Mouse (Mus musculus) liver, embryonic 13.5 days (tissue): ENCODE data around the gene Fam228a. TPM values are rescaled to one million over a fixed set of nuclear protein-coding genes. Genes with fewer than 3 reads are reported as not detected.
"Not testable (repeated sequence)": the region's sequence is repeated elsewhere in the genome, so short reads cannot be mapped to it uniquely, and the experiment has no call there.

Experiments
- ATAC-seq: fragments of 200-750 bp; cut with Nextera tagmentation; 2 replicates; pipeline ENCODE4 v1.8.0; 2017; ENCODE audit warnings: low read depth, mild to moderate bottlenecking, moderate number of reproducible peaks, moderate library complexity
- DNase-seq: peaks from one replicate; pipeline ENCODE4 v3.0.0; 2022
- H3K27ac ChIP-seq: fragments of 300-500 bp; sonication (generic); 2 replicates; pipeline ENCODE4 v1.5.1; 2015; ENCODE audit warnings: moderate library complexity, mild to moderate bottlenecking, inconsistent platforms
- H3K27me3 ChIP-seq: fragments of 300-500 bp; sonication (generic); 2 replicates; pipeline ENCODE4 v1.6.1; 2015; ENCODE audit warnings: mild to moderate bottlenecking, inconsistent platforms
- H3K36me3 ChIP-seq: fragments of 300-500 bp; sonication (generic); 2 replicates; pipeline ENCODE4 v1.6.1; 2015; ENCODE audit warnings: mild to moderate bottlenecking, inconsistent platforms
- H3K4me1 ChIP-seq: fragments of 300-500 bp; sonication (generic); replicated peaks from 2 replicates; pipeline ENCODE4 v1.6.1; 2015; ENCODE audit warnings: inconsistent platforms
- H3K4me2 ChIP-seq: fragments of 300-500 bp; sonication (generic); 2 replicates; pipeline ENCODE4 v1.6.1; 2015; ENCODE audit warnings: inconsistent platforms, mild to moderate bottlenecking, moderate library complexity
- H3K4me3 ChIP-seq: fragments of 300-500 bp; sonication (generic); replicated peaks from 2 replicates; pipeline ENCODE4 v1.5.1; 2015; ENCODE audit warnings: mild to moderate bottlenecking, inconsistent platforms
- H3K9ac ChIP-seq: fragments of 300-500 bp; sonication (generic); 2 replicates; pipeline ENCODE4 v1.6.1; 2015; ENCODE audit warnings: mild to moderate bottlenecking, inconsistent platforms
- H3K9me3 ChIP-seq: fragments of 300-500 bp; sonication (generic); replicated peaks from 2 replicates; pipeline ENCODE4 v1.6.1; 2016; ENCODE audit warnings: inconsistent platforms
- WGBS: fragments of 180-500 bp; shearing (Covaris S2); methylation state at CpG from one replicate; pipeline ENCODE4 v1.1.7; 2015; ENCODE audit not compliant: insufficient replicate concordance; 5-methylcytosine and 5-hydroxymethylcytosine counted together
- polyA plus RNA-seq: library from polyadenylated mRNA; unstranded; fragments of >200 nt; fragmentation: Nextera tagmentation; extraction: Ambion mirVana; gene quantifications from 2 replicates; pipeline ENCODE4 v1.2.1, GENCODE M21; 2015

The Fam228a gene
- polyA plus RNA-seq: 0.05 TPM in 1 of 2 replicates, not detected in the other

DNA sequence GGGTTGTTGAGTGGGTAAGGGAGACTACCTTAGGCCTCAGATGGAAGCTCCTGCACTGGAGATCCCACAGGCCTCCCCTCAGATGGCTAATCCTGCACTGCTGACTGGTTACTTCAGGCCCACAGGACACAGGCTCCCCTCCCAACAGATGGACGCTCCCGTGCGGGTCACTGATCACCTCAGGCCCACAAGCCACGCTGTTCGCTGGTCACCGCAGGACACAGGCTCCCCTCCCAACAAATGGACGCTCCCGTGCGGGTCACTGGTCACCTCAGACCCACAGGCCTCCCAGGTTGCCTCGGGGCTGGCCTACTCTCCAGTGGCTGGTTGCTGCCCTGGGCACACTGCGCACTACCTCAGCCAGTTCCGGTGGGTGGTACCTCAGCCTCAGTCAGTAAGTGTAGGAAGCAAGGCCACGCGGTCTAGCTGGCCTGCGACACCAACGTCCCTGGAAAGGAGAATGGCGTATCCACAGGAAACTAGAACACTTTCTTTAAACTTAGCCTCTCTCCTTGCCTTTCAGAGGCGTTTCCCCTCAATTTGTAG, at the start of gene Fam228a:
Gene Fam228a, minus strand, starts transcription at position 400 of the 546 bp plus-strand sequence.
- WGBS: 84% methylated on average over 18 of the region's 18 CpGs
- no peak within 1 kb of the TSS for H3K4me3 ChIP-seq
- no peaks in the 10 kb centered on the region for H3K9me3 ChIP-seq

DNA sequence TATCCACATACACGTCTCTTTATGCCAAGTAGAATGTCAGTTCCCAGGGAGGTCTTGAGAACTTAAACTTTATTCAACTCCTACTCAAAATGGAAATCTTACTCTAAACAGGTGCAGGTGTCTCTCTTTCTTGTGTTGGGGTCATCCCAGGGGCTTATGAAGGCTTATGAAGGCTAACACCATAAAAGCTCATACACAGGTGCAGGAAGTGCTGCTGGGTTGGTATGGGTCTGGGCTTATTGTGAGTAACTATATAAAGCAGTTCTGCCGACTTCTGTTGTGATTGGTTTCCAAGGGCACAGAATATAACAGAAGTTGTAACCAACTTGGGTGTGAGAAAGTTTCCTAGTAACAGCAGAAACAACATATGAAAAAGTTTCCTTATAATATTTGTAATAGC, 46.2 kb upstream of the Fam228a start:
- Histone ChIP-seq H3K9me3 (no peaks in the 10 kb centered on the region), H3K27me3 (no peaks in the 10 kb centered on the region), H3K36me3 (no peaks in the 10 kb centered on the region), H3K27ac (no peak overlapping the region), H3K4me1 (no peaks in the 10 kb centered on the region), H3K4me3 (no peak overlapping the region), H3K4me2 (no peak overlapping the region), H3K9ac (no peak overlapping the region)
- no peak for DNase-seq
- 51% methylated on average over 2 of the region's 2 CpGs for WGBS
- ATAC-seq: no peak

More for the DNA sequence above, at the start of gene Fam228a:
- no peak within 1 kb of the TSS for H3K27ac ChIP-seq
- no peak within 1 kb of the TSS for H3K9ac ChIP-seq
- no peaks in the 10 kb centered on the region for H3K4me1 ChIP-seq
- DNase-seq: no peak
- H3K36me3 ChIP-seq: no peaks in the 10 kb centered on the region
- H3K27me3 ChIP-seq: no peaks in the 10 kb centered on the region
- H3K4me2 ChIP-seq: no peak within 1 kb of the TSS
- ATAC-seq: no peak

DNA sequence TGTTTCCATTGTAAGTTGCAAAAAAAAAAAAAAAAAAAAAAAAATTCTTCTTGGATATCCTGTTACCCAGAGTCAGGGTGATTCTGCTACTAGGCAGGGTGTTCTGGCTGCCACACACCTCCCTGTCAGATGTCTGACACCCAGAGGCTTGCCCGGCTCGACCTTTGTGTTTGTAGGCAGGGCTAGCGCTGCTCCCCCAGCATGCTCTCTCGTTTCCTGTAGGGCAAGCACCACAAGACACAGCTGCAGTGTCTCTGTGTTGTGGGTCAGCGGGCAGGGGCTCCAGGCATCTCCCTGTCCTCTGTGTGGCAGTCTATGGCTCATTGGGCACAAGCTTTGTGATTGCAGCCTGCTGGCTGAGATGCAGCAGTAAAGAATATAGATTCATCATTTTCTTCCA, 45.4 kb upstream of the Fam228a start:
- no peaks in the 10 kb centered on the region for H3K9me3 ChIP-seq
- no peaks in the 10 kb centered on the region for H3K36me3 ChIP-seq
- DNase-seq (no peak), ATAC-seq (no peak)
- H3K4me3 ChIP-seq: no peak overlapping the region
- H3K9ac ChIP-seq: no peak overlapping the region
- 60% methylated on average over 5 of the region's 5 CpGs for WGBS
- H3K27me3 ChIP-seq: no peaks in the 10 kb centered on the region
- no peak overlapping the region for H3K4me2 ChIP-seq
- H3K27ac ChIP-seq: no peak overlapping the region
- H3K4me1 ChIP-seq: 0 out of 2 replicates have a peak, but pooled peaks cover under 1% of the 10 kb centered on the region

DNA sequence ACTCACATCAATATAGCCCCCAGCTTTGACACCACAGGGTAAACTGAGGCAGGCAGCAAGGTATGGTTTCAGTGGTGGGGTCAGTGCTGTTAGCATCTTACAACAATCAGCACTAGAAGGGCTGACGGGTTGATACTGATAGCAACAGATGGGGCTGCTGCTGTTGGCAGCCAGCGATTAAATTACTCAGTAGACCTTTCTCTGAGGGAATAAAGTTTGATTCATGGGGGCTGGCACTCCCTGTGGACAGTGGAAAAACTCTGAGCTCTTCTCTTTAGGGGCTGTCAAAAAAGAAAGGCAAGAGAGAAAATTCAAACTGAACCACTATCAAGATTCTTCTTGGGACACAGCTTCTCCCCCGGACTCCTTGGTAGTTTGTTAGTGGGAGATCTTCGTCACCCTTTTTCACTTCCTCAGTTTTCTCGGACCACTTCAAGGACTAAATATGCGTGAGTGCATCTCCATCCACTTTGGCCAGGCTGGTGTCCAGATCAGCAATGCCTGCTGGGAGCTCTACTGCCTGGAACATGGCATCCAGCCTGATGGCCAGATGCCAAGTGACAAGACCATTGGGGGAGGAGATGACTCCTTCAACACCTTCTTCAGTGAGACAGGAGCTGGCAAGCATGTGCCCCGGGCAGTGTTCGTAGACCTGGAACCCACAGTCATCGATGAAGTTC, 43.6 kb upstream of the Fam228a start:
- WGBS: 74% methylated on average over 9 of the region's 9 CpGs
- ATAC-seq: not testable (repeated sequence)

DNA sequence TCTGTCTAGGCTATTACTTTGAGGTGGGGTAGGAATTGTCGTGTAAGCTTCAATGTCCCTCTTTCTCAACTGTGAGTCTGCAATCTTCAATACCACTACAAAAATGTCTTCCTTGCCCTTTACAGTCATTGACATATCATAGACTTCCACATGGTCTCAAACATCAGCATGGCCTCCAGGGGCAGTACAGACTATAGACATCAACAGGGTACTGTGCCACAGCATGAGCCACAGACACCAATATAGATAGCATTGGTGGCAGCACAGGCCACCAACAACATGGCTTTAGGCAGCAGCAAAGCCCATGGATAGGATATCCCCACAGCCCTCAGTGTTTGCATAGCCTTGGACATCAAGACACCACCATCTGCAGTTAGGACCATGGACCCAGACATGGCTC, 43.0 kb upstream of the Fam228a start:
- no peaks in the 10 kb centered on the region for H3K27me3 ChIP-seq
- H3K9ac ChIP-seq: no peak overlapping the region
- no peak overlapping the region for H3K27ac ChIP-seq
- ATAC-seq (peak; percentile 43; the same call in 1 of the 2 replicates), DNase-seq (no peak)
- no peak overlapping the region for H3K4me3 ChIP-seq
- H3K4me1 ChIP-seq: 0 out of 2 replicates have a peak, but pooled peaks cover 3% of the 10 kb centered on the region
- no peaks in the 10 kb centered on the region for H3K9me3 ChIP-seq
- no peak overlapping the region for H3K4me2 ChIP-seq
- no peaks in the 10 kb centered on the region for H3K36me3 ChIP-seq
- WGBS: 59% methylated on average over 1 of the region's 1 CpGs

More for the DNA sequence above, 43.6 kb upstream of the Fam228a start:
- H3K9me3 ChIP-seq, H3K36me3 ChIP-seq, H3K4me3 ChIP-seq, H3K9ac ChIP-seq, H3K4me2 ChIP-seq, H3K27me3 ChIP-seq, DNase-seq, H3K4me1 ChIP-seq, H3K27ac ChIP-seq: not testable (repeated sequence)

DNA sequence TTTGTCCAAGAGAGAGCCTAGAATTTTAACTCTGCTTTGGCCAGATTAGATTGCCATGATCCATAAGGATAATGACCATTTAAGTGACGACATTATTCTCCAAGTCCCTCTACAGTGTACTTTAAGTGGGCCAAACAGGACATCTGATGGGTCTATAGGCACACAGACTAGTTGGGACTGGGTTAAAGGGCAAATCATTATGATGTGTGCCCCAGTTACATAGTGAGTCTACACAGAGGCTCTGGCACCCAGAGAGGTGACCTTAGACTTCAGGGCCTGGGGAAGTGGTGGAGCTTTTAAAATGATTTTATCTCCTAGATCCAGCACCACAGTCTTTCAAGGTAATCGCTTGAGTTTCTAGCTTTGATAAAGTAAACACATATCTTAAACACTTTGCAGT, 42.0 kb upstream of the Fam228a start:
- H3K4me1 ChIP-seq: peaks cover 11% of the 10 kb centered on the region
- DNase-seq: no peak

DNA sequence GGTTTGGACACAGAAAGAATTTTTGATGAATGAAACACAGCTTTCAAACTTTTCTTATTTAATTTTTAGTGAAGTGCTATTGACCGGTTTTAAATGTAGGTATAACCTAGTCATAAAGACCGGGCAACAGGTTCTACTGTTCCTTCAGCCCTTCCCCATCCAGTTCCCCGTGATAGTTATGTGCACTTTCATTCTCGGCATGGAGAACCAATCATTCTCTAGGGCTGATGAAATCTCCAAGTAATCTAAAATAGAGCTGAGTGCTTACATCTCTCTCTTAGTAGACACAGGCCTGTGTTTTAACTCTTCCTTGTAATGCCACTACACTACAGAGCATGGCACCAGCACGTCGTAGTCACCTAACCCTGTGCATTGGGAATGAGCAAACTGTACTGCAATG, 39.5 kb upstream of the Fam228a start:
- ATAC-seq: no peak
- no peaks in the 10 kb centered on the region for H3K36me3 ChIP-seq
- H3K9me3 ChIP-seq: no peaks in the 10 kb centered on the region
- no peak overlapping the region for H3K9ac ChIP-seq
- H3K4me1 ChIP-seq: peaks cover 18% of the 10 kb centered on the region
- H3K4me2 ChIP-seq: no peak overlapping the region
- H3K4me3 ChIP-seq: no peak overlapping the region
- H3K27me3 ChIP-seq: no peaks in the 10 kb centered on the region
- DNase-seq: no peak
- 80% methylated on average over 6 of the region's 6 CpGs for WGBS
- no peak overlapping the region for H3K27ac ChIP-seq

More for the DNA sequence above, 42.0 kb upstream of the Fam228a start:
- H3K9me3 ChIP-seq: no peaks in the 10 kb centered on the region
- 46% methylated on average over 2 of the region's 2 CpGs for WGBS
- no peaks in the 10 kb centered on the region for H3K36me3 ChIP-seq
- no peak overlapping the region for H3K9ac ChIP-seq
- H3K27ac ChIP-seq: no peak overlapping the region
- no peak overlapping the region for H3K4me2 ChIP-seq
- no peak overlapping the region for H3K4me3 ChIP-seq
- no peak for ATAC-seq
- H3K27me3 ChIP-seq: no peaks in the 10 kb centered on the region

DNA sequence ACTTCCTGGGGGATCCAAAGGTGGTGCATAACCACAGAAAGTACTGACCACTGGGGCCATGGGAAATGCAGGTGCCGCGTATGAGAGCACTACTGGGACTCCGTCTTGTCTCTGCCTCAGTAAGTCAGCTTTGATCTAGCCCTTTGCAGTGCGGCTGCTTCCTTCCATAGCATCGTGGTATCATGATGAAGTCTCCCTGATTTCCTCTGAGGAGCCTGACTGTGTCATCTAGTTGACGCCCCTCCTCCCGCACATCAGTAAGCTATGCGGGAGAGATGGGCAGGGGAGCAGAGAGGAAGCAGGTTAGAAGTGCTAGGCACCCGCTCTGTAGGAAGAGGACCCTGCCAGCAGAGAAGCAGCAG, 37.3 kb upstream of the Fam228a start:
- Histone ChIP-seq H3K4me3 (no peak overlapping the region; the same call in 1 of the 2 replicates), H3K27me3 (no peaks in the 10 kb centered on the region), H3K4me2 (peak overlapping the region; percentile 49), H3K36me3 (no peaks in the 10 kb centered on the region), H3K27ac (peak overlapping the region; percentile 73), H3K9ac (peak overlapping the region; percentile 26; the same call in 1 of the 2 replicates), H3K9me3 (no peaks in the 10 kb centered on the region), H3K4me1 (peaks cover 18% of the 10 kb centered on the region)
- DNase-seq: no peak
- ATAC-seq: peak; percentile 56
- WGBS: 29% methylated on average over 9 of the region's 9 CpGs

DNA sequence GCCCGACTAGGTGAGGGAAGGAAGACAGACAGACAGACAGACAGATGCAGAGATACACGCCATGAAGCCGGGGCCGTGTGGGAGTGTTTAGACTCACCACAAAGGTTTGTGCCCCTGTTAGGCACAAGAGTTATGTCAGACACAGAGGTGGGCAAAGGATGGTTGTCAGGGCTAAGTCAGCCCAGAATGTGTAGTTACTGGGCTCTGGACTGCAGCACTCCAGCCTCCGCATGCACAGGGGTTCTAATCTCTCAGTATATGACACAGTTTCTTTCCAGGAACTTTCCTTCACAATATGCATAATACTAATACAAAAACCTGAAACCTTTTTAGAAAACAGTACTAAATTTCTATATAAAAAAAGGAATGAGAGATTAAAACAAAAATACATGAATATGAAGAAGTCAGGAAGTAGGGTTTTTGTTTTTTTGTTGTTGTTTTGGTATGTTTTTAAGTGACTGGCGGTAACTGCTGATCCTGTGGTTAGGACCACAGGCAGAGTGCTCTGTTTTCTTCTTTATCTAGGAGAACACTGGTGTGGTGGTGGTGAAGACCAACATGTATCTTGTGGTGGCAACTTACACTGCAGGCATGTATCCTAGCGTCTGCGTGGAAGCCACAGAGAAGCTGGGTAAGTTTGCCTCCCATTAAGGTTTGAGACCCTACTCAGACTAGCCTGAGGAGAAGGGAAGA, 36.8 kb upstream of the Fam228a start:
- 29% methylated on average over 8 of the region's 8 CpGs for WGBS
- Histone ChIP-seq H3K4me1 (peaks cover 18% of the 10 kb centered on the region), H3K4me3 (no peak overlapping the region; the same call in 1 of the 2 replicates), H3K4me2 (peak overlapping the region; percentile 49), H3K9me3 (no peaks in the 10 kb centered on the region), H3K27ac (peak overlapping the region; percentile 73), H3K27me3 (no peaks in the 10 kb centered on the region), H3K9ac (peak overlapping the region; percentile 33; the same call in 1 of the 2 replicates), H3K36me3 (no peaks in the 10 kb centered on the region)
- ATAC-seq (peak; percentile 91), DNase-seq (no peak)

DNA sequence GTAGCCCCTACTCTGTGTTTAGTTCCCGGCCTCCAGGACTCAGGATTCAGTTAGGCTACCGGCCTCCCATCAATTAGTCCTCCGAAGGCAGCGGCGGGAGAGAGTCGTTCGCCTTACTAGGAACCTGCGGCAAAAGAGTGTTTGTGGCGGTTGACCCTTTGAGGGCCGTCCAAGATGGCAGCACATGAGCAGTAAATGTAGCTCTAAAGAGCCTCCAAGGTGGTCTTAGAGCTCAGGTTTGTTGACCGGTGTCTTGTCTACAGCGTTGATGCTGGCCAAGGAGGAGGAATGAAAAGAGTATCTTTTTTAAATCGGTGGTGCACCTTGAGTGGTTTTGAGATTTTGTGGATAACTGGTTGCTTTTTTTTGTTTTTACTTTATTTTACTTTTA, 31.1 kb upstream of the Fam228a start:
- WGBS: 16% methylated on average over 13 of the region's 13 CpGs
- DNase-seq: no peak
- H3K4me3 ChIP-seq: peak overlapping the region; percentile 76
- H3K4me1 ChIP-seq: peaks cover 10% of the 10 kb centered on the region; the same call in 1 of the 2 replicates
- H3K27me3 ChIP-seq: no peaks in the 10 kb centered on the region
- no peak; the same call in 1 of the 2 replicates for ATAC-seq
- H3K27ac ChIP-seq: no peak overlapping the region
- no peaks in the 10 kb centered on the region for H3K36me3 ChIP-seq
- H3K4me2 ChIP-seq: peak overlapping the region; percentile 82
- no peaks in the 10 kb centered on the region for H3K9me3 ChIP-seq
- H3K9ac ChIP-seq: peak overlapping the region; percentile 84

DNA sequence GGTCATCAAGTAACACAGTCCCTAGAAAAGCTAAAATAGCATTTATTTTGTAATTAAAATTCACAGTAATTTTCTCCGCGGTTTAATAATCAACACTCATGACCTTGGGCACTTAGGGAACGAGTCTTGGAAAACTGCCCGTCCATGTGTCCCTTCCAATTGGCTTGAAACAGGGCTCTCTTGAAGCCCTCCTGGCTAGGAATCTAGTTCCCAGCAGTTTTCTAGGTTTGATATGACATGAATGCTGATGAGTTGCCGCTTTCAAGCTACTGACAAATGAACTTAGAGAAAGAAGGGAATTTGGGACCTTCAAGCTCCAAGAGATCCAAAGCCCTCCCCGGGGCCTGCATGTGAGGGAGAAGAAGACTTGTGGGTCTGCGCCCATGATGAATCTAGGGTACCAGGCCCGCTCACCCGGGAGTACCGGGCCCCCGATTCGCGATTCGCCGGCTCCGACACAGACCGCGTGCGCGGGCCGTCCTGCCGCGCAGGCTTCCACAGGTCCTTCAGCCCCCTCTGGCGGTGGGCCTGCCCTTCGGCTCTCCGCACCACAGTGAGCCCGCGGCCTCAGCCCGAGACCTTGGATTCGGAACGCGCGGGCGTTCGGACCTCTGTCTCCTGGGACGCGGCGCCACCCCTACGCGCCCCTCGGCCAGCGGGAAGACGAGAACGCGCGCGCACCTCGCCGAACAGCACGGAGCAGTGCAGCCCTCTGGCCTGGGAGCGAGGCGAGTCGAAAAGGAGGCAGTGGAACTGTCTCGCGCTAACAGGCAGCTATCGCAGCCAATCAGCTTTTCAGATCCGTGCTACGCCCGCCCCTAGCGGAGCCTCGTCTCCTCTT, 30.5 kb upstream of the Fam228a start, which contains the start of the genes Pfn4 and Fam228b:
Gene Pfn4, plus strand, starts transcription at position 531 of the 841 bp plus-strand sequence.
Gene Fam228b, minus strand, starts transcription at position 776 of the 841 bp plus-strand sequence.
- peak within 1 kb of the TSS; percentile 76 for H3K4me3 ChIP-seq
- peak; percentile 98 for ATAC-seq
- no peaks in the 10 kb centered on the region for H3K9me3 ChIP-seq
- no peaks in the 10 kb centered on the region for H3K27me3 ChIP-seq
- peak within 1 kb of the TSS; percentile 84 for H3K9ac ChIP-seq
- H3K4me2 ChIP-seq: peak within 1 kb of the TSS; percentile 82
- peak; percentile 92 for DNase-seq
- peaks cover 10% of the 10 kb centered on the region; the same call in 1 of the 2 replicates for H3K4me1 ChIP-seq
- peak within 1 kb of the TSS; percentile 72; the same call in 1 of the 2 replicates for H3K27ac ChIP-seq
- WGBS: 4% methylated on average over 61 of the region's 61 CpGs
- H3K36me3 ChIP-seq: no peaks in the 10 kb centered on the region
